Mouse (Mus musculus) intestine, embryonic 14.5 days (tissue): ENCODE results near the gene Macrod2. TPM values are rescaled to one million over a fixed set of nuclear protein-coding genes. Genes with fewer than 3 reads are reported as not detected.

ENCODE experiments used
- ATAC-seq: fragments of 200-750 bp; cut with Nextera tagmentation; replicated peaks from 2 replicates; pipeline ENCODE4 v1.8.0; 2017; ENCODE audit warnings: low read depth, moderate number of reproducible peaks, moderate TSS enrichment, moderate library complexity; ENCODE audit not compliant: low FRiP score, low TSS enrichment
- DNase-seq: peaks from one replicate; pipeline ENCODE4 v3.0.0-alpha.2; 2018; ENCODE audit warnings: low spot score
- H3K27ac ChIP-seq: fragments of 300-500 bp; sonication (generic); 2 replicates; pipeline ENCODE4 v1.5.1; 2014; ENCODE audit warnings: low read depth, mild to moderate bottlenecking, control low read depth
- H3K27me3 ChIP-seq: fragments of 300-500 bp; sonication (generic); replicated peaks from 2 replicates; pipeline ENCODE4 v1.6.1; 2014; ENCODE audit warnings: low read length, control low read depth; ENCODE audit not compliant: control insufficient read depth, insufficient read depth
- H3K36me3 ChIP-seq: fragments of 300-500 bp; sonication (generic); 2 replicates; pipeline ENCODE4 v1.6.1; 2014; ENCODE audit warnings: low read length, control low read depth; ENCODE audit not compliant: control insufficient read depth, insufficient read depth
- H3K4me1 ChIP-seq: fragments of 300-500 bp; sonication (generic); replicated peaks from 2 replicates; pipeline ENCODE4 v1.6.1; 2014; ENCODE audit warnings: low read length, control low read depth, mixed read lengths; ENCODE audit not compliant: control insufficient read depth, insufficient read depth
- H3K4me2 ChIP-seq: fragments of 300-500 bp; sonication (generic); 2 replicates; pipeline ENCODE4 v1.6.1; 2014; ENCODE audit warnings: low read length
- H3K4me3 ChIP-seq: fragments of 300-500 bp; sonication (generic); 2 replicates; pipeline ENCODE4 v1.5.1; 2014; ENCODE audit warnings: low read depth, low read length, control low read depth, mixed read lengths
- H3K9ac ChIP-seq: fragments of 300-500 bp; sonication (generic); 2 replicates; pipeline ENCODE4 v1.6.1; 2014; ENCODE audit warnings: mild to moderate bottlenecking, low read length
- H3K9me3 ChIP-seq: fragments of 300-500 bp; sonication (generic); 2 replicates; pipeline ENCODE4 v1.6.1; 2016; ENCODE audit warnings: low read length, control low read depth; ENCODE audit not compliant: control insufficient read depth
- WGBS: fragments of 180-500 bp; shearing (Covaris S2); extraction: QIAGEN DNeasy Blood & Tissue Kit; methylation state at CpG from one replicate; pipeline ENCODE4 v1.1.7; 2014; 5-methylcytosine and 5-hydroxymethylcytosine counted together
- polyA plus RNA-seq: library from polyadenylated mRNA; unstranded; fragments of >200 nt; fragmentation: Nextera tagmentation; extraction: Ambion mirVana; gene quantifications from 2 replicates; pipeline ENCODE4 v1.2.1, GENCODE M21; 2014

The Macrod2 gene
- polyA plus RNA-seq, 1 experiment from 2014 or later = 30.6 TPM

- no peaks in the 10 kb centered on the region for H3K36me3 ChIP-seq
- no peaks in the 10 kb centered on the region for H3K27me3 ChIP-seq
- 74% methylated on average over 3 of the region's 3 CpGs for WGBS
- no peak overlapping the region for H3K27ac ChIP-seq
- no peak overlapping the region for H3K9ac ChIP-seq
- no peak overlapping the region for H3K4me2 ChIP-seq
- H3K4me3 ChIP-seq = no peak overlapping the region
- no peaks in the 10 kb centered on the region for H3K4me1 ChIP-seq
- H3K9me3 ChIP-seq = 0 out of 2 replicates have a peak, but pooled peaks cover 5% of the 10 kb centered on the region
- ATAC-seq (no peak), DNase-seq (no peak)
Observed at GRCm38 (mm10) chr2:141217925-141218324, 822.8 kb downstream of the Macrod2 start.

GRCm38 (mm10) chr2:141228809-141229208 lies 833.7 kb downstream of the Macrod2 start:
- DNase-seq (no peak), ATAC-seq (no peak)
- Histone ChIP-seq H3K27ac (no peak overlapping the region), H3K9ac (no peak overlapping the region), H3K4me3 (no peak overlapping the region), H3K4me1 (no peaks in the 10 kb centered on the region; the same call in 1 of the 2 replicates), H3K4me2 (no peak overlapping the region), H3K9me3 (no peaks in the 10 kb centered on the region), H3K36me3 (no peaks in the 10 kb centered on the region), H3K27me3 (no peaks in the 10 kb centered on the region)
- 90% methylated on average over 1 of the region's 1 CpGs for WGBS

- 71% methylated on average over 6 of the region's 6 CpGs for WGBS
- no peaks in the 10 kb centered on the region for H3K27me3 ChIP-seq
- H3K36me3 ChIP-seq = no peaks in the 10 kb centered on the region
- H3K4me3 ChIP-seq = no peak overlapping the region
- DNase-seq (no peak), ATAC-seq (no peak)
- peaks cover 3% of the 10 kb centered on the region; the same call in 1 of the 2 replicates for H3K4me1 ChIP-seq
- H3K27ac ChIP-seq = no peak overlapping the region
- H3K9ac ChIP-seq = no peak overlapping the region
- no peak overlapping the region for H3K4me2 ChIP-seq
- no peaks in the 10 kb centered on the region for H3K9me3 ChIP-seq
Observed at GRCm38 (mm10) chr2:141229820-141230219, 834.7 kb downstream of the Macrod2 start.

GRCm38 (mm10) chr2:141231011-141231668 lies 836.0 kb downstream of the Macrod2 start:
- Histone ChIP-seq H3K36me3 (no peaks in the 10 kb centered on the region), H3K27me3 (no peaks in the 10 kb centered on the region), H3K4me2 (peak overlapping the region; percentile 25), H3K4me1 (peaks cover 3% of the 10 kb centered on the region; the same call in 1 of the 2 replicates), H3K4me3 (no peak overlapping the region), H3K9me3 (no peaks in the 10 kb centered on the region), H3K27ac (no peak overlapping the region), H3K9ac (no peak overlapping the region)
- DNase-seq (peak; percentile 53), ATAC-seq (no peak)
- 26% methylated on average over 16 of the region's 16 CpGs for WGBS

- DNase-seq (no peak), ATAC-seq (no peak)
- Histone ChIP-seq H3K9me3 (no peaks in the 10 kb centered on the region), H3K27ac (no peak overlapping the region), H3K4me1 (peaks cover 3% of the 10 kb centered on the region; the same call in 1 of the 2 replicates), H3K27me3 (no peaks in the 10 kb centered on the region), H3K9ac (no peak overlapping the region), H3K4me3 (no peak overlapping the region), H3K36me3 (no peaks in the 10 kb centered on the region), H3K4me2 (no peak overlapping the region)
- 59% methylated on average over 8 of the region's 8 CpGs for WGBS
Observed at GRCm38 (mm10) chr2:141234306-141234705, 839.2 kb downstream of the Macrod2 start.

GRCm38 (mm10) chr2:141234724-141235453 lies 839.8 kb downstream of the Macrod2 start:
- H3K4me2 ChIP-seq = no peak overlapping the region
- H3K9me3 ChIP-seq = no peaks in the 10 kb centered on the region
- no peak overlapping the region for H3K9ac ChIP-seq
- H3K36me3 ChIP-seq = no peaks in the 10 kb centered on the region
- H3K27me3 ChIP-seq = no peaks in the 10 kb centered on the region
- DNase-seq = no peak
- 32% methylated on average over 5 of the region's 5 CpGs for WGBS
- H3K27ac ChIP-seq = no peak overlapping the region
- H3K4me3 ChIP-seq = no peak overlapping the region
- ATAC-seq = no peak
- peaks cover 3% of the 10 kb centered on the region; the same call in 1 of the 2 replicates for H3K4me1 ChIP-seq

- no peaks in the 10 kb centered on the region for H3K27me3 ChIP-seq
- no peaks in the 10 kb centered on the region for H3K9me3 ChIP-seq
- 72% methylated on average over 2 of the region's 2 CpGs for WGBS
- no peak overlapping the region for H3K9ac ChIP-seq
- H3K4me2 ChIP-seq = no peak overlapping the region
- H3K4me1 ChIP-seq = 0 out of 2 replicates have a peak, but pooled peaks cover under 1% of the 10 kb centered on the region
- DNase-seq (no peak), ATAC-seq (no peak)
- H3K27ac ChIP-seq = no peak overlapping the region
- H3K36me3 ChIP-seq = no peaks in the 10 kb centered on the region
- H3K4me3 ChIP-seq = no peak overlapping the region
Observed at GRCm38 (mm10) chr2:141247680-141248079, 852.6 kb downstream of the Macrod2 start.

- no peak for DNase-seq
- Histone ChIP-seq H3K9me3 (no peaks in the 10 kb centered on the region), H3K36me3 (no peaks in the 10 kb centered on the region), H3K9ac (no peak overlapping the region), H3K4me1 (no peaks in the 10 kb centered on the region), H3K27me3 (no peaks in the 10 kb centered on the region), H3K27ac (no peak overlapping the region), H3K4me3 (no peak overlapping the region), H3K4me2 (no peak overlapping the region)
- WGBS = 84% methylated on average over 4 of the region's 4 CpGs
- ATAC-seq = no peak
Observed at GRCm38 (mm10) chr2:141264582-141264981, 869.5 kb downstream of the Macrod2 start.
